Mouse (Mus musculus): ENCODE results near the gene Zfp932.
"Not testable (repeated sequence)": the region's sequence is repeated elsewhere in the genome, so short reads cannot be mapped to it uniquely, and the experiment has no call there.

- not testable (repeated sequence) for TF ChIP-seq CTCF (conservative IDR thresholded peaks at IDR 0.05; ENCODE audit: low read length); POU5F1 (IDR thresholded peaks at IDR 0.05; ENCODE audit: borderline replicate concordance, low read length); NANOG (IDR thresholded peaks at IDR 0.05; ENCODE audit: borderline replicate concordance, low read length)
Observed at GRCm38 (mm10) chr5:110015775-110016174, 19.5 kb downstream of the Zfp932 start.
